Mouse (Mus musculus) midbrain, embryonic 13.5 days (tissue): Measurements from ENCODE around the gene Lrrc8e. TPM values are rescaled to one million over a fixed set of nuclear protein-coding genes. Genes with fewer than 3 reads are reported as not detected.

Source experiments
- ATAC-seq: fragments of 200-750 bp; cut with Nextera tagmentation; 2 replicates; pipeline ENCODE4 v1.8.0; 2017; ENCODE audit warnings: mild to moderate bottlenecking, moderate TSS enrichment, moderate library complexity
- H3K27ac ChIP-seq: fragments of 300-500 bp; sonication (generic); 2 replicates; pipeline ENCODE4 v1.5.1; 2015; ENCODE audit warnings: inconsistent platforms, mild to moderate bottlenecking, moderate library complexity
- H3K27me3 ChIP-seq: fragments of 300-500 bp; sonication (generic); 2 replicates; pipeline ENCODE4 v1.6.1; 2015; ENCODE audit warnings: mild to moderate bottlenecking, inconsistent platforms
- H3K36me3 ChIP-seq: fragments of 300-500 bp; sonication (generic); 2 replicates; pipeline ENCODE4 v1.6.1; 2015; ENCODE audit warnings: mild to moderate bottlenecking, inconsistent platforms
- H3K4me1 ChIP-seq: fragments of 300-500 bp; sonication (generic); replicated peaks from 2 replicates; pipeline ENCODE4 v1.6.1; 2015; ENCODE audit warnings: inconsistent platforms
- H3K4me2 ChIP-seq: fragments of 300-500 bp; sonication (generic); replicated peaks from 2 replicates; pipeline ENCODE4 v1.6.1; 2015; ENCODE audit warnings: moderate library complexity, mild to moderate bottlenecking, inconsistent platforms
- H3K4me3 ChIP-seq: fragments of 300-500 bp; sonication (generic); replicated peaks from 2 replicates; pipeline ENCODE4 v1.5.1; 2015; ENCODE audit warnings: mild to moderate bottlenecking, inconsistent platforms
- H3K9ac ChIP-seq: fragments of 300-500 bp; sonication (generic); replicated peaks from 2 replicates; pipeline ENCODE4 v1.6.1; 2015; ENCODE audit warnings: mild to moderate bottlenecking, inconsistent platforms
- H3K9me3 ChIP-seq: fragments of 300-500 bp; sonication (generic); 2 replicates; pipeline ENCODE4 v1.6.1; 2016; ENCODE audit warnings: mild to moderate bottlenecking, inconsistent platforms
- WGBS: fragments of 180-500 bp; shearing (Covaris S2); methylation state at CpG from one replicate; pipeline ENCODE4 v1.1.7; 2015; 5-methylcytosine and 5-hydroxymethylcytosine counted together
- polyA plus RNA-seq: library from polyadenylated mRNA; unstranded; fragments of >200 nt; fragmentation: Nextera tagmentation; extraction: Ambion mirVana; gene quantifications from 2 replicates; pipeline ENCODE4 v1.2.1, GENCODE M21; 2015

Gene Lrrc8e
- 0.17 TPM in 1 of 2 replicates, not detected in the other for polyA plus RNA-seq

- 4% methylated on average over 33 of the region's 33 CpGs for WGBS
Measured at GRCm38 (mm10) chr8:4226739-4227347, at the start of gene Lrrc8e. Gene Lrrc8e (plus strand): TSS chr8:4226827.

GRCm38 (mm10) chr8:4183409-4183808 is 43.2 kb upstream of the Lrrc8e start:
- H3K27me3 ChIP-seq, result no peaks in the 10 kb centered on the region
- H3K27ac ChIP-seq, result no peak overlapping the region
- no peak overlapping the region for H3K4me2 ChIP-seq
- 84% methylated on average over 8 of the region's 8 CpGs for WGBS
- ATAC-seq, result no peak
- peaks cover 66% of the 10 kb centered on the region for H3K36me3 ChIP-seq
- no peaks in the 10 kb centered on the region for H3K9me3 ChIP-seq
- no peak overlapping the region for H3K4me3 ChIP-seq
- no peaks in the 10 kb centered on the region for H3K4me1 ChIP-seq
- no peak overlapping the region for H3K9ac ChIP-seq

More at GRCm38 (mm10) chr8:4226739-4227347, at the start of gene Lrrc8e:
- Histone ChIP-seq H3K27ac (no peak within 1 kb of the TSS), H3K4me1 (peaks cover 5% of the 10 kb centered on the region; the same call in 1 of the 2 replicates), H3K9me3 (no peaks in the 10 kb centered on the region), H3K36me3 (no peaks in the 10 kb centered on the region), H3K4me3 (0 out of 2 replicates have a peak within 1 kb of the TSS, but pooled peaks have one; percentile 8), H3K27me3 (peaks cover 25% of the 10 kb centered on the region), H3K4me2 (peak within 1 kb of the TSS; percentile 36), H3K9ac (0 out of 2 replicates have a peak within 1 kb of the TSS, but pooled peaks have one; percentile 25)
- ATAC-seq, result peak; percentile 55

GRCm38 (mm10) chr8:4186151-4186550 is 40.5 kb upstream of the Lrrc8e start:
- no peak for ATAC-seq
- H3K36me3 ChIP-seq, result peaks cover 82% of the 10 kb centered on the region
- H3K27me3 ChIP-seq, result no peaks in the 10 kb centered on the region
- 98% methylated on average over 2 of the region's 2 CpGs for WGBS
- H3K9ac ChIP-seq, result no peak overlapping the region
- no peak overlapping the region for H3K4me3 ChIP-seq
- H3K9me3 ChIP-seq, result no peaks in the 10 kb centered on the region
- H3K4me1 ChIP-seq, result no peaks in the 10 kb centered on the region
- no peak overlapping the region for H3K27ac ChIP-seq
- H3K4me2 ChIP-seq, result no peak overlapping the region

- no peaks in the 10 kb centered on the region for H3K27me3 ChIP-seq
- H3K4me3 ChIP-seq, result no peak overlapping the region
- no peaks in the 10 kb centered on the region for H3K9me3 ChIP-seq
- ATAC-seq, result no peak
- no peak overlapping the region for H3K4me2 ChIP-seq
- no peak overlapping the region for H3K9ac ChIP-seq
- H3K4me1 ChIP-seq, result peaks cover 24% of the 10 kb centered on the region
- H3K36me3 ChIP-seq, result peaks cover 80% of the 10 kb centered on the region
- H3K27ac ChIP-seq, result no peak overlapping the region
Measured at GRCm38 (mm10) chr8:4188605-4189004, 38.0 kb upstream of the Lrrc8e start.

GRCm38 (mm10) chr8:4189031-4189722 is 37.5 kb upstream of the Lrrc8e start:
- Histone ChIP-seq H3K27ac (no peak overlapping the region), H3K9me3 (no peaks in the 10 kb centered on the region), H3K36me3 (peaks cover 82% of the 10 kb centered on the region), H3K4me3 (no peak overlapping the region), H3K27me3 (no peaks in the 10 kb centered on the region), H3K4me1 (peaks cover 26% of the 10 kb centered on the region), H3K9ac (no peak overlapping the region), H3K4me2 (no peak overlapping the region)
- 41% methylated on average over 3 of the region's 3 CpGs for WGBS
- no peak for ATAC-seq

- no peak overlapping the region for H3K9ac ChIP-seq
- no peak overlapping the region for H3K4me2 ChIP-seq
- WGBS, result 37% methylated on average over 5 of the region's 5 CpGs
- H3K4me1 ChIP-seq, result peaks cover 26% of the 10 kb centered on the region
- peaks cover 78% of the 10 kb centered on the region for H3K36me3 ChIP-seq
- no peaks in the 10 kb centered on the region for H3K9me3 ChIP-seq
- H3K27me3 ChIP-seq, result no peaks in the 10 kb centered on the region
- H3K4me3 ChIP-seq, result no peak overlapping the region
- peak overlapping the region; percentile 82 for H3K27ac ChIP-seq
- ATAC-seq, result peak; percentile 55
Measured at GRCm38 (mm10) chr8:4192305-4192704, 34.3 kb upstream of the Lrrc8e start.

- Histone ChIP-seq H3K9ac (no peak overlapping the region; the same call in 1 of the 2 replicates), H3K36me3 (peaks cover 77% of the 10 kb centered on the region), H3K9me3 (no peaks in the 10 kb centered on the region), H3K4me2 (peak overlapping the region; percentile 25; the same call in 1 of the 2 replicates), H3K27ac (peak overlapping the region; percentile 82), H3K4me1 (peaks cover 26% of the 10 kb centered on the region), H3K4me3 (no peak overlapping the region), H3K27me3 (no peaks in the 10 kb centered on the region)
- WGBS, result 3% methylated on average over 18 of the region's 18 CpGs
- peak; percentile 85 for ATAC-seq
Measured at GRCm38 (mm10) chr8:4192807-4193587, 33.6 kb upstream of the Lrrc8e start.

- WGBS, result 53% methylated on average over 7 of the region's 7 CpGs
- Histone ChIP-seq H3K4me2 (no peak overlapping the region), H3K27ac (peak overlapping the region; percentile 82; the same call in 1 of the 2 replicates), H3K27me3 (no peaks in the 10 kb centered on the region), H3K4me3 (no peak overlapping the region), H3K4me1 (peaks cover 26% of the 10 kb centered on the region), H3K36me3 (peaks cover 77% of the 10 kb centered on the region), H3K9ac (no peak overlapping the region), H3K9me3 (no peaks in the 10 kb centered on the region)
- ATAC-seq, result peak; percentile 18
Measured at GRCm38 (mm10) chr8:4193588-4193894, 33.1 kb upstream of the Lrrc8e start.

- Histone ChIP-seq H3K9me3 (no peaks in the 10 kb centered on the region), H3K27ac (no peak overlapping the region), H3K9ac (no peak overlapping the region), H3K4me2 (no peak overlapping the region), H3K27me3 (peaks cover 30% of the 10 kb centered on the region), H3K36me3 (peaks cover 95% of the 10 kb centered on the region), H3K4me1 (peaks cover 8% of the 10 kb centered on the region), H3K4me3 (no peak overlapping the region)
- no peak for ATAC-seq
- 58% methylated on average over 2 of the region's 2 CpGs for WGBS
Measured at GRCm38 (mm10) chr8:4201321-4201720, 25.3 kb upstream of the Lrrc8e start.

- Histone ChIP-seq H3K9ac (peak overlapping the region; percentile 48; the same call in 1 of the 2 replicates), H3K4me1 (peaks cover 36% of the 10 kb centered on the region), H3K4me3 (no peak overlapping the region), H3K9me3 (no peaks in the 10 kb centered on the region), H3K27ac (no peak overlapping the region), H3K4me2 (no peak overlapping the region), H3K36me3 (peaks cover 97% of the 10 kb centered on the region), H3K27me3 (peaks cover 41% of the 10 kb centered on the region)
- 18% methylated on average over 38 of the region's 38 CpGs for WGBS
- ATAC-seq, result 0 out of 2 replicates have a peak, but pooled peaks have one; percentile 7
Measured at GRCm38 (mm10) chr8:4205246-4206123, 21.1 kb upstream of the Lrrc8e start.
